Mouse (Mus musculus): ENCODE results near the gene B3galt1.

DNA sequence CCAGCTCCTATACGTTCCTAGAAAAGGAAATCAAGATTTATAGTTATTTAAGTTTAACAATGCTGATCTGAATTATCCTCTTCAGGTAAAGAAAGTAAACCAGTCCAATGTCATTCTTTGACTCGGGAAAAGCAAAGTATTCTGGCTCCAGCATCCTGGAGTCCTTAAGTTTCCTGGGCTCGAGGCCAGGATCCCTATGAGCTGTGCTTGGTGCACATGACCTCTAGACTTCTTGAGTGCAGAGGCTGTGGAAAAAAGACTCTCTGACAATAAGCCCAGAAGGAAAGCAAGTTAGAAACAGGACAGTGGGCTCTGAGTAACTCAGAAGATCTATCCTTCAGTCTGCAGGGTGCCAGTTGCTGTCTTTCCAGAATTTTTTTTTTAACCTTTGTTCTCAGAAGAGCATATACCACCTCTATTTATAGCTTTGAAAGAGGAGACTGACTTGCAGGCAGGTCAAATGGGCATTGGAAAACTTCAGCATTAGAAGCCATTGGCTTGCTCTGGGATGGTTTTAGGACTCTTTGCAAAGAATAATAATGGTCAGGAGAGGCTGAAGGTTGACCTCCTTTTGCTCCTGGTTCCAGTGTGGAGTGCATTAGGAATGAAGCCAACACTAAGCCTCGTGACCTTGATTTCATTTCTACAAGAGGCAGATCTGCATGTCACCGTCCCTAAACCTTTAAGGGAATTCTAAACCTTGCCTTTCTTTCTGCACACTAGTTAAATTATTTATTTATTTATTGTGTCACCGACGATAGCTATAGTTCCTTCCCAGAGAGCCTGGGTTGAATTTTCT is 26.4 kb downstream of the B3galt1 start:
- no peak for TF ChIP-seq POLR2A (IDR thresholded peaks at IDR 0.05; ENCODE audit: low read depth, low read length)
- TF ChIP-seq CTCF (IDR thresholded peaks at IDR 0.05; ENCODE audit: extremely low read depth, insufficient read length, insufficient replicate concordance, low read depth, low read length) = no peak
